Mouse (Mus musculus) heart, postnatal 0 days (tissue): Measurements from ENCODE around the gene Srd5a1. TPM values are rescaled to one million over a fixed set of nuclear protein-coding genes. Genes with fewer than 3 reads are reported as not detected.

Source experiments
- ATAC-seq: fragments of 200-750 bp; cut with Nextera tagmentation; 2 replicates; pipeline ENCODE4 v1.8.0; 2017; ENCODE audit warnings: low read depth, moderate number of reproducible peaks, moderate library complexity; ENCODE audit not compliant: insufficient read depth
- DNase-seq: peaks from one replicate; pipeline ENCODE4 v3.0.0-alpha.2; 2016; ENCODE audit warnings: low spot score
- H3K27ac ChIP-seq: fragments of 300-500 bp; sonication (generic); 2 replicates; pipeline ENCODE4 v1.5.1; 2014; ENCODE audit warnings: low read depth, mild to moderate bottlenecking
- H3K27me3 ChIP-seq: fragments of 300-500 bp; sonication (generic); 2 replicates; pipeline ENCODE4 v1.6.1; 2014; ENCODE audit warnings: low read length, mixed read lengths; ENCODE audit not compliant: control insufficient read depth, insufficient read depth
- H3K36me3 ChIP-seq: fragments of 300-500 bp; sonication (generic); replicated peaks from 2 replicates; pipeline ENCODE4 v1.6.1; 2014; ENCODE audit warnings: low read length, mixed read lengths; ENCODE audit not compliant: control insufficient read depth, insufficient read depth
- H3K4me1 ChIP-seq: fragments of 300-500 bp; sonication (generic); 2 replicates; pipeline ENCODE4 v1.6.1; 2014; ENCODE audit warnings: antibody characterized with exemption; ENCODE audit not compliant: control insufficient read depth, insufficient read depth
- H3K4me2 ChIP-seq: fragments of 300-500 bp; sonication (generic); 2 replicates; pipeline ENCODE4 v1.6.1; 2014; ENCODE audit warnings: low read depth, mild to moderate bottlenecking, low read length, moderate library complexity
- H3K4me3 ChIP-seq: fragments of 300-500 bp; sonication (generic); 2 replicates; pipeline ENCODE4 v1.5.1; 2014; ENCODE audit warnings: low read depth, low read length
- H3K9ac ChIP-seq: fragments of 300-500 bp; sonication (generic); replicated peaks from 2 replicates; pipeline ENCODE4 v1.6.1; 2014; ENCODE audit warnings: low read depth, low read length, mixed read lengths
- H3K9me3 ChIP-seq: fragments of 300-500 bp; sonication (generic); replicated peaks from 2 replicates; pipeline ENCODE4 v1.6.1; 2016; ENCODE audit warnings: low read length; ENCODE audit not compliant: control insufficient read depth
- CTCF ChIP-seq: IDR thresholded peaks from 2 replicates; pipeline ENCODE4 v1.5.1; 2016; ENCODE audit warnings: antibody characterized with exemption, control low read depth, low read depth
- EP300 ChIP-seq: IDR thresholded peaks from 2 replicates; pipeline ENCODE4 v1.6.1; 2016; ENCODE audit warnings: antibody characterized with exemption, low read depth
- WGBS: fragments of 180-500 bp; shearing (Covaris S2); extraction: QIAGEN DNeasy Blood & Tissue Kit; methylation state at CpG from one replicate; pipeline ENCODE4 v1.1.7; 2014; 5-methylcytosine and 5-hydroxymethylcytosine counted together
- polyA plus RNA-seq: library from polyadenylated mRNA; unstranded; fragments of >200 nt; fragmentation: Nextera tagmentation; extraction: Ambion mirVana; gene quantifications from 2 replicates; pipeline ENCODE4 v1.2.1, GENCODE M21; 2015
- total RNA-seq: library from RNA; depleted of rRNA; stranded (reverse); fragments of >200 nt; gene quantifications from 2 replicates; pipeline ENCODE4 v1.2.3, GENCODE M21; 2014; ENCODE audit warnings: low replicate concordance

Gene Srd5a1
- total and polyA plus RNA-seq, 2 experiments from 2014 or later, result 3.3 to 3.5 TPM

DNA sequence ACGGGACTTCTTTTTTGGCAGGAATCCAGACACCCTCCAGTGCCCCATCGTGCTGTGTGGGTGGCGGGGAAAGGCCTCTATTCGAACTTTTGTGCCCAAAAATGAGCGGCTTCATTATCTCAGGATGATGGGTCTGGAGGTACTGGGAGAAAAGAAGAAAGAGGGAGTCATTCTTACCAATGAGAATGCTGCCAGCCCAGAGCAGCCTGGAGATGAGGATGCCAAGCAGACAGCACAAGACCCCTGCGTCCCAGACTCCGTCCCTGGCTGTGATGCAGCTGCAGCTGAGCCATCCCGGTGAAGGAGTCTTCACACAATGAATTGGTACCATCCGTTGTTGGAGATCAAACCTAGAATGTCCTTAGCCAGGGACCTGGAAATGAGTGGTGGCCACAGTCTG lies 22.3 kb upstream of the Srd5a1 start:
- H3K27me3 ChIP-seq, result no peaks in the 10 kb centered on the region
- DNase-seq, result no peak
- H3K27ac ChIP-seq, result no peak overlapping the region
- H3K4me2 ChIP-seq, result no peak overlapping the region
- no peaks in the 10 kb centered on the region for H3K4me1 ChIP-seq
- WGBS, result 85% methylated on average over 9 of the region's 9 CpGs
- peaks cover 94% of the 10 kb centered on the region for H3K36me3 ChIP-seq
- H3K4me3 ChIP-seq, result no peak overlapping the region
- H3K9me3 ChIP-seq, result no peaks in the 10 kb centered on the region
- TF ChIP-seq CTCF, result no peak
- ATAC-seq, result no peak
- no peak overlapping the region for H3K9ac ChIP-seq

DNA sequence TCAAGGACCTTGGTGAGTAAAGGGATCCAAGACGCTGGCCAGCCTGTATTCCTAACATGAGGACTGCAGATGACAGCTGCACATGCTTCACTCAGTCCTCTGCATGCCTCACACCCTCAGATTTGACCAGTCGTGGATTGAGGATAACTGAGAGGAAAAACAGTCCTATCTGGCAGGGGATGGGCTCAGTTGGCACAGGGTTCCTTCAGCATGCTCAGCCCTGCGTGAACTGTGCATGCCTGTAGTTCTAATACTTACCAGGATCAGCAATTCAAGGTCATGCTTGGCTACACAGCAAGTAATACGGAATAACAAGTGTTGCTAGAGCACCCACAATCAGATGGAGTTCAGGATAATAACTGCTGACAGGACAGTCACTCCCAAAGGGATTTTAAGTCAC lies 20.4 kb upstream of the Srd5a1 start:
- no peaks in the 10 kb centered on the region for H3K4me1 ChIP-seq
- TF ChIP-seq CTCF (no peak), EP300 (no peak)
- 72% methylated on average over 4 of the region's 4 CpGs for WGBS
- H3K9ac ChIP-seq, result no peak overlapping the region
- no peak overlapping the region for H3K4me2 ChIP-seq
- DNase-seq, result no peak
- no peak overlapping the region for H3K4me3 ChIP-seq
- no peaks in the 10 kb centered on the region for H3K9me3 ChIP-seq
- no peaks in the 10 kb centered on the region for H3K27me3 ChIP-seq
- ATAC-seq, result no peak
- H3K36me3 ChIP-seq, result peaks cover 97% of the 10 kb centered on the region
- H3K27ac ChIP-seq, result no peak overlapping the region

DNA sequence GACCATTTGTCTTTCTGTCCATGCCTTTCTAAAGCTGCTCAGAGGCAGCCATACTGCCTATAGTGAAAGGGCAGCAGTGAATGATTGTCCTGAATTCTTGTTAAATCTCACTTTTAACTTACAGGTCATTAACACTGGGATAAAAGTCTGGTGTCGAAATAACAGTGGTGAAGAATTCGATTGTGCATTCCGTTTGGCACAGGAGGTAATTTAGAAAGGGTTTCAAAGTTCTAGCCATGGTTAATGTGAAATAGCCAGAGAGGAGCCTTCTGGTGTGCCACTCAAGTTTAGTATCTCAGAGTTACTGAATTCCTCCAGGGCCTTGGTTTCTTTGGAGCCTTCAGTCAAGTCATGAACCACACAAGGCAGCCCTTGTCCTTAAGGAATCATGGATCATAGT lies 19.9 kb upstream of the Srd5a1 start:
- Histone ChIP-seq H3K4me3 (no peak overlapping the region), H3K27me3 (no peaks in the 10 kb centered on the region), H3K9me3 (no peaks in the 10 kb centered on the region), H3K4me2 (no peak overlapping the region), H3K36me3 (peaks cover 99% of the 10 kb centered on the region), H3K27ac (no peak overlapping the region), H3K9ac (no peak overlapping the region), H3K4me1 (no peaks in the 10 kb centered on the region)
- WGBS, result 93% methylated on average over 3 of the region's 3 CpGs
- ATAC-seq, result no peak
- DNase-seq, result no peak
- TF ChIP-seq CTCF (no peak), EP300 (no peak)

DNA sequence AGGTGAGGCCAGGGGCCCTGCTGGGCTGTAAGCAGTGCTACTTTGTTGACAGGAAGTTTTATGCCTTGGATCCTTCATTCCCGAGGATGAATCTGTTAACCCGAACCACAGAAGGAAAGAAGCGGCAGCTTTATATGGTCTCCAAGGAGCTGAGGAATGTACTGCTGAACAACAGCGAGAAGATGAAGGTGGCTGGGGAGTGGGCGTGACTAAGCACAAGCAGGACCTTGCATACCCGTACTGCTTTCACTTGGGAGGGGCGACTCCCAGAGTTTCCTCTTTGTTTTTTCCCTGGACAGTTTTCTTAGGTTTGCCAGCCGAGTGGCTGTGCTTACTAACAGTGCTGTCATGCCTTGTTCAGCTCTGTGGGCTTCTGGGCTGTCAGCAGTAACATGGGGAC lies 19.3 kb upstream of the Srd5a1 start:
- H3K9ac ChIP-seq, result no peak overlapping the region
- H3K36me3 ChIP-seq, result peaks cover 99% of the 10 kb centered on the region
- H3K4me3 ChIP-seq, result no peak overlapping the region
- H3K27ac ChIP-seq, result no peak overlapping the region
- 82% methylated on average over 8 of the region's 8 CpGs for WGBS
- no peak for DNase-seq
- H3K4me2 ChIP-seq, result no peak overlapping the region
- no peak for TF ChIP-seq EP300
- no peak for TF ChIP-seq CTCF
- H3K9me3 ChIP-seq, result no peaks in the 10 kb centered on the region
- no peaks in the 10 kb centered on the region for H3K27me3 ChIP-seq
- ATAC-seq, result no peak
- H3K4me1 ChIP-seq, result no peaks in the 10 kb centered on the region

DNA sequence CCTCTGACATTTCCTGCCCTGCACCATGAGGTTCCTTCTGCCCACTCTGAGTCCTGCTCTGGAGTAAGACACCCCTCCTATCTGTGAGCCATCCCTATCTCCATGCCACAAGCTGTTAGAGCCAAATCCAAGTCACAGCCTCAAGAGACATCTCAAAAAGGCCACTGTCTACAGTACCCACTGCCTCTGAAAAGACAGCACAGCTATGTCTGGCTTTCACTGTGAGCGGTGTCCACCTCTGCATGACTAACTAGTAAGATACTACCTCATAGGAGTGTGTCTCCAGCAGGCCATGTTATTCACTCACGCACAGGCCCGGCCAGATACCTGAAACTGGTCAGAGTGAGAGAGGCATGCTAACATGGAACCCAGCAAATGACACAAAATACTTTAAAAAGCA lies 16.7 kb upstream of the Srd5a1 start:
- Histone ChIP-seq H3K36me3 (peaks cover 98% of the 10 kb centered on the region), H3K4me2 (no peak overlapping the region), H3K4me1 (no peaks in the 10 kb centered on the region), H3K4me3 (no peak overlapping the region), H3K9ac (no peak overlapping the region), H3K27me3 (no peaks in the 10 kb centered on the region), H3K9me3 (no peaks in the 10 kb centered on the region), H3K27ac (no peak overlapping the region)
- ATAC-seq (no peak), DNase-seq (no peak)
- 93% methylated on average over 3 of the region's 3 CpGs for WGBS
- TF ChIP-seq EP300, result no peak
- no peak for TF ChIP-seq CTCF

DNA sequence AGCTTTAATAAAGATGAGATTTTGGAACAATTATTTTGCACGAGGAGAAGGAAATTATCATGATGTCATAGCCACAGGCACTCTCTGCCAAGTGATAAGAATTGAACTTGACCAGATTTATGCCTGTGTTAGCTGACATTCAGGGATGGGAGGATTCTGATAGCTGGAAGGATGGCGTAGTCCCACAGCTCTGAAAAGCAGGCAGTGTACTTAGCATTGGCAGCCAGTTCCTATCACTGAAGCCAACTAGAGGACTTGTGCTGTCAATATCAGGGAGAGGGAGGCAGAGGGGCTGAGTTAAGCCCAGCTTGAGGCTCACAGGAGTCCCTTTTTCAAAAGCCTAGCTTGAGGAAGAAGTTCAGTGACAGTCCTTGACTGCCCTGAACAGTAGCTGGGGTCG lies 13.3 kb upstream of the Srd5a1 start:
- no peaks in the 10 kb centered on the region for H3K4me1 ChIP-seq
- no peaks in the 10 kb centered on the region for H3K9me3 ChIP-seq
- H3K27ac ChIP-seq, result no peak overlapping the region
- 67% methylated on average over 3 of the region's 3 CpGs for WGBS
- TF ChIP-seq CTCF (no peak), EP300 (no peak)
- no peak overlapping the region for H3K4me2 ChIP-seq
- no peak for DNase-seq
- H3K27me3 ChIP-seq, result no peaks in the 10 kb centered on the region
- no peak for ATAC-seq
- H3K9ac ChIP-seq, result no peak overlapping the region
- H3K4me3 ChIP-seq, result no peak overlapping the region
- peaks cover 89% of the 10 kb centered on the region for H3K36me3 ChIP-seq
